Mouse (Mus musculus) megakaryocyte, adult 5-6 weeks (primary cell): ENCODE measurements at regions not wholly inside any gene's neighbourhood (a gene's known extent, or its start where the extent isn't known, plus 50 kb on each side); places are given as distances from the start of the nearest gene placed in this dataset.
"Not testable (repeated sequence)": the region's sequence is repeated elsewhere in the genome, so short reads cannot be mapped to it uniquely, and the experiment has no call there.

Experiments
- ATAC-seq: 2 replicates; pipeline ENCODE4 v1.8.0; 2016; ENCODE audit warnings: mild to moderate bottlenecking, inconsistent platforms; ENCODE audit not compliant: poor library complexity, severe bottlenecking

- ATAC-seq, result peak; percentile 48; the same call in 1 of the 2 replicates
Measured at GRCm38 (mm10) chr12:117327086-117327485, 189.2 kb upstream of the Rapgef5 start.

GRCm38 (mm10) chr12:117330418-117330817 lies 185.9 kb upstream of the Rapgef5 start:
- ATAC-seq, result no peak

GRCm38 (mm10) chr12:117336856-117337255 lies 179.4 kb upstream of the Rapgef5 start:
- ATAC-seq, result peak; percentile 84

GRCm38 (mm10) chr12:117342321-117342720 lies 174.0 kb upstream of the Rapgef5 start:
- ATAC-seq, result no peak; the same call in 1 of the 2 replicates

- no peak for ATAC-seq
Measured at GRCm38 (mm10) chr12:117343121-117343520, 173.2 kb upstream of the Rapgef5 start.

GRCm38 (mm10) chr12:117343605-117344004 lies 172.7 kb upstream of the Rapgef5 start:
- ATAC-seq, result not testable (repeated sequence)

GRCm38 (mm10) chr12:117344266-117345087 lies 171.8 kb upstream of the Rapgef5 start:
- ATAC-seq, result no peak

GRCm38 (mm10) chr12:117345088-117345977 lies 170.9 kb upstream of the Rapgef5 start:
- no peak for ATAC-seq

- no peak for ATAC-seq
Measured at GRCm38 (mm10) chr12:117346091-117346490, 170.2 kb upstream of the Rapgef5 start.

- no peak for ATAC-seq
Measured at GRCm38 (mm10) chr12:117347135-117347534, 169.1 kb upstream of the Rapgef5 start.

GRCm38 (mm10) chr12:117348516-117348915 lies 167.8 kb upstream of the Rapgef5 start:
- ATAC-seq, result peak; percentile 50

- no peak for ATAC-seq
Measured at GRCm38 (mm10) chr12:117351900-117352299, 164.4 kb upstream of the Rapgef5 start.

GRCm38 (mm10) chr12:117352511-117352910 lies 163.8 kb upstream of the Rapgef5 start:
- no peak for ATAC-seq

GRCm38 (mm10) chr12:117352938-117353337 lies 163.3 kb upstream of the Rapgef5 start:
- no peak for ATAC-seq

- no peak for ATAC-seq
Measured at GRCm38 (mm10) chr12:117357811-117358210, 158.5 kb upstream of the Rapgef5 start.

GRCm38 (mm10) chr12:117358891-117359290 lies 157.4 kb upstream of the Rapgef5 start:
- no peak for ATAC-seq

GRCm38 (mm10) chr12:117360215-117360614 lies 156.1 kb upstream of the Rapgef5 start:
- ATAC-seq, result no peak

GRCm38 (mm10) chr12:117361826-117362225 lies 154.5 kb upstream of the Rapgef5 start:
- no peak for ATAC-seq

GRCm38 (mm10) chr12:117363457-117363856 lies 152.8 kb upstream of the Rapgef5 start:
- peak; percentile 60 for ATAC-seq

GRCm38 (mm10) chr12:117365181-117365580 lies 151.1 kb upstream of the Rapgef5 start:
- no peak for ATAC-seq

GRCm38 (mm10) chr12:117365876-117366275 lies 150.4 kb upstream of the Rapgef5 start:
- ATAC-seq, result no peak
